Mouse (Mus musculus) ES-CJ7 (cell line): Measurements from ENCODE around the gene Aknad1.

Experiments used
- DNase-seq: peaks from one replicate; pipeline ENCODE4 v3.0.0; 2011; ENCODE audit warnings: low read depth, low spot score

Gene Aknad1

DNA sequence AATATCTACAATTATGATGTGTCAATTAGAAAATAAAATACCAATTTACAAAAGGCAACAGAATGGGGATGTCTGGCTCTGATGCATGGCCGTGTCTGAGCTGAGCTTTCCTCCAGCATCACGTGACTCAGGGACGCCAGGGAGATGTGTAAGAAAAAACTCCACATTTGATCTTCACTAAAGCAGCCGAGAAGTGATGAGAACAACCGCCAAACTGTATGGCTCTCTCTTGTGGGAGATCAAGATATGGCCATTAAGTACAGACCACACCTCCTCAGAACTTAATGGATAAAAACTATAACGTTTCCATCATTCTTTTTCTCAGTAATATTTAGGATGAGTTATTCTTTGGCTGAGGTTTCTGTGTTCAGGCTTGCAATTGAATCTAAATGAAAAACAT, 11.6 kb downstream of the Aknad1 start:
- no peak for DNase-seq

DNA sequence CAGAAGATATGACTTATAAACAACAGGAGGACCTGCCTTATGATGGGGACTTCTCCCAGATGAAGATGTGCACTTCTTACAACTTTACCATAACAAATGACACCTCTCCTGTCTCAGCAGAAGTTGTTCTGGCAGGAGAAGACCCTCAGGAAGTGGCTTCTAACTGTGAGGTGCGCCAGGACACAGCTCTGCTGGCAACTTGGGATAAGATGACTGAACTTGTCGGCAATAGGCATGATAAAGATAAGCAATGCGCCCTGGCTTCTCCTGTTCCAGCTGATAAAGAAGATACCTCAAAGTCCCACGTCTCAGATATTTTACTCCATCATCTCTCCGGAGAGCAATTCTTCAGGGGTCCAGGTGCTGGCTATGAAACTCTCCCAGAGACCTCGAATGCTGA, 12.2 kb downstream of the Aknad1 start:
- DNase-seq = no peak

DNA sequence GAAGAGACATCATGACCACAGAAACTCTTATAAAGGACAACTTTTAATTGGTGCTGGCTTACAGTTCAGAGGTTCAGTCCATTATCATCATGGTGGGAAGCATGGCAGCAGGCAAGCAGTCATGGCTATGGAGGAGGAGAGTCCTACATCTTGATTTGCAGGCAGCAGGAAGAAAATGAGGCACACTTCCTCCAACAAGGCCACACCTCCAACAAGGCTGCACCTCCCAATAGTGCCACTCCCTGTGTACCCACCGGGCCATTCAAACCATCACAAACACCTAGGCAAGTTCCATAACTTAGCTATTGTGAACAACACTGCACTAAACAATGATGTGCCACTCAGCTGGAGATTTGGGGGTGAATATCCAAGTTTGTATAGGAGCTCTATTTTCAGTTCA, 15.1 kb downstream of the Aknad1 start:
- DNase-seq = no peak

DNA sequence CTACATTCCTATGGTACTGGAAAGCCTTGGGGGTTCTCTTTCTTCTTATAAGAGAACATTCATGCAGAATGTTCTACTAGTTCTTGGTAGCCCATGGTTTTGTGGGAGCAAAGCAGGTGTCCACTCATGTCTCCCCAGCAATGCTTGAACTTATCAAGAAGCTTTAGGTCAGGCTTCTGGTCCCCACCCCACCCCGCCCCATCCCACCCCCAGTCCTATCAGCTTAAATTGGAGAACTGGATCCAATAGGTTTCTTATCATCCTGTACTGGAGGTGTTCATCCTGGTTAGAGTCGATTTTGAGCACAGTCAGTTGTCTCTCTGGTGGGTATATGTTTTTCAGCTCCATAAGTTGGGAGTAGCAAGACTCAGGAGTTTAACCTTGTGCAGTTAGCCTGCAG, 16.1 kb downstream of the Aknad1 start:
- DNase-seq = no peak

DNA sequence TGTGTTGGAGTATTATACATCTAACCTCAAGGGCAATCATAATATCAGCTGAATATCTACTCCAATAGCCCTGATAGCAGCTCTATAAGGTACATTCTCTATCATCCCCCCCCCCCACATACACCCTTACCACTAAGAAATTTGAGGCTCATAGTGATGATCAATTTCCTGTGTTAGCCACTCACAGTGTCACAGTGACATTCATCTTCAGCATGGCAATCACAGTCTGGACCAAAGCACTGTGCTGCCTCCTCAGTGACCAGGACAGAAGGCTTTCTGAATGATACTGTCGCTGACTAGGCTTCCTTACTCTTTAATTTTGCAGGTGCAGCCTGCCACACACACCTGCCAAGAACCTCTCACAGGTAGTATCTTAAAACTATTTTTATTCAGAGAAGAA, 16.7 kb downstream of the Aknad1 start:
- DNase-seq = no peak

DNA sequence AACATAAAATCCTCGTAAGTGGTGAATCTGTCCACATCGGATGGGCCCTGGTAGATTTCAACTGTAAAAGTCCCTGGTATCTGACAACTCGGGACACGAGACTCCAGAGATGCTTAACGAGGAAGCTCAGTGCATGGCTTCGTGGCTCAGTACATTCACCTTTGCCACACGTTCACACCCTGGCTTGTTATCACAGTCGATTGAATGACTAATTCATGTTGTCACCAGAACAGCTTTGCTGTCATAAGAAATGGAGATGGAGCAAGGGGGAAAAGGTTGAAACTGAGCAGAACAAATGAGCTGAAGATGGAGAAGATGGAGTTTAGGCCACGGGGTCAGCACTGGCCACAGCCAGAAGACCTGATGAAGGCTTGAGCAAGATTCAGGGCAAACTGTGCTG, 18.1 kb downstream of the Aknad1 start:
- DNase-seq = no peak

DNA sequence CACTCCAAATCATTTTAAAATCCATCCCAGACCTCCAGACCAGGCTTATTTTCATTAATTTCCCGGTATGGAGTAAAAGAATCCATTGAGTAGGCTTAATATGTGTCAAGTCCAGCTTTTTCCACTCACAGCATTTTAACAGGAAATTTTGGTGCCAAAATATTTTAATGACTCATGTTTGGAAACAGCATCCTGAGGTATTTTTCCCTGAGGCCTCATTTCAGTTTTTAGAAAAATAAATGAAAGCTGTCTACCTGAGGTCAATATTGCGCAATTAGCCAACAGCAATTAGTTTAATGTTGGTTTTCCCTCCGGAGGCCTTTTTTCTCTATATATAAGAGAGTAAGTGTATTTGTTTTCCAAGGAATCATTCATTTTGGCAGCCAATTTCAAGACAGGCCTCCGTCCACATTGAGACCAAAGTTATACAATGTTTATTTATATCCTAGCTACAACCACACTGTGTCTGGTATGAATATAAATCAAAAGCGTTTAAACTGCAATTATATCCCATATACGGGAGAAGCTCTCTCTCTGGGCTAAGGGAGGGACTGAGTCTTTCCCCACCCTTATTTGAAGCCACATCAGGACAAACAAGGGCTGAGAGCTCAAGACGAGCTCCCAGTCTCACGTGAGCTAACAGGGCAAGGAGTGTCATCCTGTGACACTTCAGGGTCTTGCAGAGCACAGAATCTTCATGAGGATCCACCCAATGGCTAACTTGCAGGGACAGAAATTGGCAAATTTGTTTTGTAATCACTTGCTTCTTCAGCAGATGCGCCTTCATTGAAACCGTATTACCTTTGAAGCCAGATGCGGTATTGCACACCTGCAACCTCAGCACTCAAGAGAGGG, 20.3 kb downstream of the Aknad1 start:
- no peak for DNase-seq

DNA sequence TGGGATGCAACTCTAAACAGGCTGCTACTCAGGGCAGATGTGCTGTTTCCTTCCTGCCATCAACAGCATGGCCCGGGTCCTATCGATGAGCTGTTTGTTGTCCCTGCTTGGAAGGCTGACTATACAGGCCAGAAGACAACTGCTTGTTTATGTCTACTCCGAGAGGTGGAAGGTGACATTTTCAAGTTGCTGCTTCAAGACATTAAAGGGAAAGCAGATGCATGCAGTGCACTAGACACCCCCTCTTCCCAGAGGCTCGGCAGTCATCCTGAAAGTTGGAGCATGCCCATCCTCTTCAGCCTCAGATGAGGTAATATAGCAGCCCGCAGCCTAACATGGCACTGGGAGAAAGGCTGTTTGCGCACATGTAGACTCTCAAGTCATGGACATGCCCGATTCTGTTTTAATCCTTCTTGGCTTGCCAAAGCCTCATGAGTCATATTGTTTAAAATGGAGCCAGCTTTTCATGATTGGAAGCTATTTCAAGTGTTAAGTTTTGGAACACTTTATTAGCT, 23.2 kb downstream of the Aknad1 start:
- no peak for DNase-seq

DNA sequence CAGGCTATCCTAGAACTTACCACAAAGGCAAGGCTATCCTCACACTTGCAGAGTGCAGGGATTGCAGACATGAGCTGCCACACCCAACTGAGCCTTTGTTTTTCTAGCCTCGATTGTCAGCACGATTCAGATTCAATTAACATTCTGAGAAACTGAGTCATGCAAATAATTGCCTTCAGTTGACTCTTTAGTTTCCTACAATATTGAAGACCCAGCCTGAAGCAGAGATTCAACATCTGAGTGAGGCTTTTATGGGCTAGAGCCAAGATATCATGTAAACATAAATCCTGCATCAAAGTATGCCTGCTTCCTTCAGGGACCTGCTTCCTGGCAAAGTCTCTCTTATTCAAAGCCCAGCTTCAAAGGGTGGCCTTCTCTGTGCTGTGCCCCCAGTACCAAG, 24.2 kb downstream of the Aknad1 start:
- DNase-seq = no peak

DNA sequence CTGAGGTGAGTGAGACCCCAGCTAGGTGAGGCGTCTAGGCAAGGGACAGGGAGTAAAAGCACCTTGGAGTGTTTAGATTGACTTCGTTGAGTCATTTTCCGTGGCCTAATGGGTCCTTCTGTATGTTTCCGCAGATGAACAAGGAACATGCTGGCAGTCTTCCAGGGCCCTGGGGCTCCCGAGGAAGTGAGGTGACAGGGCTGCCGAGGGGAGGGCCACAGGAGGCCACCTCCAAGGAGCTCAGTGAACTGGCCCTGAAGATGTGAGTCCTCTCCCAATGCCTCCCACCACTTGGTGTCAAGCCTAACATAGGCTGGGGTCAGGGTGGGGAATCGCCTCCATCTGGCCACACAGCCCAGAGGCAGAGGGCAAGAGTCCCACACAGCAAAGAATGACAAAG, 25.5 kb downstream of the Aknad1 start:
- no peak for DNase-seq

DNA sequence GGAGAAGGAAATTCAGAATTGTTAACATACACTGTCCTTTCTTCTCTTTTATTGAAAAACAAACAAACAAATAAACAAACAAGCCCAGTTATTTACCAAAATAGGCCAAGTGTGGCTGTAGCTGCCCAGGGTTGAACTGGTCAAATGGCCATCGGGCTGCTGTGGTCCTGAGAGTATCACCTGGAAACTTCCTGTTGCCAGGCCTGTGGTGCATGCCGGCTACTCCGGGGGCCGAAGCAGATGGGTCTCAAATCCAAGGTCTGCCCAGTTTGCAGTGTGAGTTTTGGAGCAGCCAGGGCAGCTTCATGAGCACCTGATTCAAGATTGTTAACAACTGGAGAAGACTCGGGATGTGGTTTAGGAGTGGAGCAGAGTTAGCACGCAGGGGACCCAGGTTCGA, 26.0 kb downstream of the Aknad1 start:
- DNase-seq = no peak

DNA sequence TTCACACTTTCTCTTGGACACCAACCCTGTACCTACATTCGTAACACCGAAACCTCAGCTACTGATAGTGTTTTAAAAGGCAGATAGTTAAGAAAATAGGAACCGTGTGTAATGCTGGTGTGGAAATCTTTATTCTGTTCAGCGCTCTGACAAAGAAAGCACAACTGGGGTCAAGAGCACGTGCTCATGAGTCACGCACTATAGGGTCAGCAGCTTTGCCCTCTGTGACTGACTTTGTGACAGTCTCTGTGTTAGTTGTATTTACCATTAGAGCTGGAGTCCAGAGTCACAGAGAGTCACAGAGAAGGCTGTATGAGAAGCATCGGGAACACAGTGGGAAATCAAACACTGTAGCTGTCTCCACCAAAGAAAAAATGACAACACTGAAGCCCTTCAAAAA, 27.5 kb downstream of the Aknad1 start:
- no peak for DNase-seq

DNA sequence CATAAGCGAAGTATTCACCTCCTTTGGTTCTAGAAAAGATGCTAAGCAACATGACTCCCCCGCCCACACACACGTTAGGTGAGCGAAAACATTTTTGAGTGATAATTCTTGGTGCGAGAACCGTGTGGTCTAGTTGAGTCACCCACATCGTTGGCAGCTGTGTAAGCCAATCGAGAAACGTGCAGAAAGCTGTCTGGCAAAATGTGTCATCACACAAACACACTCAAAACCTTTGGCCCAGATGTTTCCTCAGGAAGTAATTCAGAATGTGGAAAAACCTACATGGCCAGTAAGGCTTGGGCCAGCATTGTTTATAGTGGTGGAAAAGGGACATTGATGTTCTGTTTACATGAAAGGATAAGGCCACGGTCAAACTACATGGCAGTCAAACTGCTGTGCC, 28.0 kb downstream of the Aknad1 start:
- no peak for DNase-seq

DNA sequence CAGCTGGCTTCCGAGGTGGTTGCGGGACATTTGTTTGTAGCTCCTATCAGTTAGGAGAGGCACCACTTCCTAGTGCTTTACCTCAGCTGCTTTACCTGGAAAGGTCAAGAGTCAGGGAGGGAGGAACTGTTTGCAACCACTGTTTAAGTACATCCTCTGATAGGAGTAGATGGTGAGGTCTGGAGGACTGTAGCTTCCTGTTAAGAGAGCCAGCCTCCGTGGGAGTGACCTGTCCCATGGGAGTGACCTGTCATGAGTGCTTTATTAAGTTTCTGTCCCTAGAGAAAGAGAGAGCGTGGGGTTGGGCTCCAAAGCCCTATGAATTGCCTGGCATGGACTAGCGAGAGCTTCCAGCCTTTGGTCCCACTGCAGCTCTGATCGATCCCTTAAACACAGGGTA, 30.1 kb downstream of the Aknad1 start:
- DNase-seq = no peak

DNA sequence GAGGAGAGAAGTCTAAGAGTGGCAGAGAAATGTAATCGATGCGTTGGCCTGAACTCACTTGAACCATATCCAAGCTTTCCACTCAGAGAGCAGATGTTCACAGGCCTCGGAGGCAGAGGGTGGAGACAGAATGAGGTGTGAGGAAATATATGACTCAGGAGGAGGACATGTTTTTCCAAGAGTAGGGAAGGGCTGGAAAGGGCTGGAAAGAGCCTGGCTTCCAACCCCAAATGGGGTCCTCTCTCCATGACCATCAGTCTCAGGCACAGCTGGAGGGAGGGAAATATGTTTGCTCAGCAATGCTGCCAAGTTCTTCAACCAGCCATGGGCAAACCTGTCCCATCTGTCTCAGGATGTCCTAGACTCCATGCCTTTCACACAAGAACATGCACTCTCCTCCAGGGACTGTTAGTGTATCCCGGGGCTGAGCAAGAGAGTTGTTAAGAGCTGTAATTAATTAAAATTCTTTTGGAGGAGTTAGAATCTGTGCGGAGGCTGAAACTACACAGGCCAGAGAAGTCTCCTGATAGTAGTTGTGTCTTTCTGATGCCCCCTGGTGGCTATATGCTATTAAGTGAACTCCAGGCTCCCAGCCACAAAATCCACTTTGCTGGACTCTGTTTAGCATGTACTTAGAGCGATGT, 31.4 kb downstream of the Aknad1 start:
- DNase-seq = peak; percentile 77

DNA sequence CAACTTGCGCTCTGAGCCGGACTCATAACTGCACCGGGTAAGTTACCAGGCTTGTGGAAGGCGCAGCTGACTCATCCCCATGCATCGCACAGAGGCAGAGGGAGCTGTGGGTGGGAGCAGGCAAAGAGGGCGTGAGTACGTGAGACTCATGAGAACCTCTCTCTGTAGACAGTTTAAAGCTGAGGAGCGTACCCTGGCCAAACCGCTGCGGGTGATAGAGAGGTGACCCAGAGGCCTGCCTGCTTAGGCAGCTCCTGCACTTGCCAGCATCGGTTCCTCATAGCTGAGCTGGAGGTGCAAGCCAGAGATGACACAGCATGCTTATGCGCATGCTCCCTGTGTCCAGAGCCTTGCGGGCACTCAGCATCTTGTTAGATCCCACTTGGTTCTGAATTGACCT, 32.8 kb downstream of the Aknad1 start:
- peak; percentile 28 for DNase-seq

DNA sequence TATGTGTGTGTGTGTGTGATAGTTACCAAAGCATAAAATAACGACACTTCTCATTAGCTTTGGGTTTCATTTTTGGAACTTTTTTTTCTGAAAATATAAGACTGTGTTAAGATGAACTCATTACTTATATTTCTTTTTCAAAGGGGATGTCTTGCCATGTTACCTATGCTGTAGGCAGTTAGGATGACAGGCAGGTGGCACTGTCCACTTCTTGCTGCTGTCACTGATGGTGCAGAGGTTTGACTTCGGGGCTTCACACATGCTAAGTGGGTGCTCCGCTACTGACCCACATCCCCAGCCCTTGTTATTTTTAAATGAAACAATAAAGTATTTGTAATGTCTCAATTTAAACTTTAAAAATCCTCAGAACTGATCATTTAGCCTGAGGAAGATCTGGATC, 33.4 kb downstream of the Aknad1 start:
- DNase-seq = no peak

DNA sequence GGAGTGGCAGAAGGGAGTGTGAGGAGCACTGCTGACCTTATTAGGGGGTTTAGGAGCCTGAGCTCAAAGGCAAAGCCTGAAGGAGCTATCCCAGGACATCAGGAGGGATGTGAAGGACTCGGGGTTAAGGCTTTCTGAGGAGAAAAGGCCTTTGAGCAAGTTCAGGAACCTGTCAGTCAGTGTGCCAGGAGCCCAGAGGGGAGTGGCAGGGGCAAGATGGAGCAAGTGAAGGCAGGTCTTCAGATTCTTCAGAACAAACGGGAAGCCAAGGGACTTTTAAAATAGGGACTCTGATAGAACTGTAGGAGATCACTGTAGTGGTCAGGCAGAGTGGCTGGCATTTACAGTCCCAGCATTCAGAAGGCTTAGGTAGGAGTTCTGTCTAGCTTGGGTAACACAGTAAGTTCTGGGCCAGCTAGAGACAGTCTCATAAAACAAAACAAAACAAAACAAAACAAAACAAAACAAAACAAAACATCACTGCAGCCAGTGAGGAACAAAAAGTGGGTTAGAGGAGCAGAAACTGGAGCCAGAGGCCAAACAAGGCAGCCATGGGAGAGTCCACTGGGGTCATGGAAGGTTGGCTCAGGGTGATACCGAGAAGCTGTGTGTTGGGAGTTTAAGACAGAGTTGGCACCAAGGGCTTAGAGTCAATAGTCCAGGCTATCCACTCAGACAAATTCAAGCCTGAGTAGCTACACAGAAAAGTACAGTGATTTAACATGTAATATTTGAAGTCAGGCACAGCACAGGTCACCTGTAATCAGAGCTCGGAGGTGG, 39.5 kb downstream of the Aknad1 start:
- DNase-seq = no peak

DNA sequence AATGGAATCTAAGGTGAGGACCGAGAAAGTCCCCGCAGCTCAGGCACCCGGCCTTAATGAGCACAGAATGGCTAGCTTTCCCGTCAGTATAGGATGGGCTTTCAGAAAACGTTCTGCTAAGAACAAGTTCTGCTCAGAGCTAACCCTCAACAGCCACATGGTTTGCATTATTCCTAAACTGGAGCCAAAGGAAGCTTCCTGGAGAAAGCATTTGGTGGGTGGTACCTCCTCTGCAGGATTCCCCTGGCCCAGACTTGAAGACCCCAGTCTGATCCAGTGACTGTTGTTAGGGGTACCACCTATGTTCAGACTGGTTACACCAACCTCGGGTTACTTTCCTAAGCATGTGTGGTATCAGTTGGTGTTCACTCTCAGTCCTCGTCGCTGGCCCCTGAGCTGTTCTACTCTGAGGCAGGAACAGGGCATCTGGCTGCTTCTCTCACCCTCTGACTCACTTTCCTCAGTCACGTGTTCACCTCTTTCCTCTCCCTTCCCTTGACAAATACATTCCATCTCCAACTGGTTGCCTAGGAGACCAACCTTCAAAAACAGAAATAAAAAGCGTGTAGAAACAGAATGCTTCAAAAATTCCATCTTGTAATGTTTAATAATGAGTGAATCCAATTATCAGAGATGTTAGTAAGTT, 41.9 kb downstream of the Aknad1 start:
- DNase-seq = no peak

DNA sequence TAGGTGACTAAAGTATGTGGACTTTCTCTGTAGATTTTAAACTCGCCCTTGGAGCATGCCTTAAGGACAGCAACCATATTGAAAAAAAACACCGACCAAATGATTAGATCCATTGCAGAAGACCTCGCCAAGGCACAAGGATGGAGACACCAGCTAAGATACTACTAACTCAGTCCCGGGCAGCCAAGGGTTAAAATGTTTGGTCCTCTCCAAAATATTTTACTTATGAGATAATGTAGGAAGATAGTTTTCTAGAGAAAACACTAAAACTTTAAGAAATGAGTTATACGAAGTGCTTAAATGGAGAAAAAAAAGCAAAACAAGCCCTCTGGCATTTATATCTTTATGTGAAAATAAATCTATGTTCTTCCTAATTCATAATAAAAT, 42.4 kb downstream of the Aknad1 start:
- no peak for DNase-seq

DNA sequence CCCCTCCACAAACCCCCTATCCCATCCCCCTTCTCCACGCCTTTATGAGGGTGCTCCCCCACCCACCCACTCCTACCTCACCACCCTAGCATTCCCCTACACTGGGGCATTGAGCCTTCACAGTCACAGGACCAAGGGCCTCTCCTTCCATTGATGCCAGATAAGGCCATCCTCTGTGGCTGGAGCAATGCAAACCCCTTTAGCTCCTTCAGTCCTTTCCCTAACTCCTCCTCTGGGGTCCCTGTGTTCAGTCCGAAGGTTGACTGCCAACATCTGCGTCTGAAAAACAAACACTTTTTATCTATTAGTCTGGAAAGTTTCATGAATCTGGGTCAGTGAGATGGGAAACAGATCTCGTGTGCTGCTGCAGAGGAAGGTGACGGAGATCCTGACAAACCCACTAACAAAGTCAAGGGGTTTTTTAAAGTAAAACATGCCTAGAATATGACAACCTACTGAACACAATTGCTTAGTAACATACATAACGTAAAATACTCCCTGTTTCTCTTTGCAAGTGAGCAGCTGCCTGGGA, 43.0 kb downstream of the Aknad1 start:
- DNase-seq = no peak

DNA sequence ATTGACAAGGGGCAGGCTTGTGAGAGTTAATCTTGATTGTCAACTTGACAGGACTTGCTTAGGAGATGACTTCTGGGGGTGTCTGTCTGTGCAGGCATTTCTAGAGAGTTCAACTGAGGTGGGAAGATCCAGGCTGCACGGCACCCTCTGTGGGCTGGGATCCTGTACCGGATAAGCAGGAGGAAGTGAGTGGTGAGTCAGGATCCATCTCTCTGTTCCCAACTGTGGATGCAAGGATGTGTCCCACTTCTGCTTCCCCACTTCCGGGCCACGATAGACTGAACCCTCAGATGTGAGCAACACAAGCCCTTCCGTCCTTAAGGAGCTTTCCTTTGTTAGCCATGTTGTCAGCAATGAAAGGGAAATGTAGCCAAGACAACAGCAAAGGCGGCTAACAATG, 47.1 kb downstream of the Aknad1 start:
- DNase-seq = no peak
